Mouse (Mus musculus) heart, embryonic 13.5 days (tissue): ENCODE measurements around the gene Tmem258. TPM values are rescaled to one million over a fixed set of nuclear protein-coding genes. Genes with fewer than 3 reads are reported as not detected.

Experiments used
- ATAC-seq: fragments of 200-750 bp; cut with Nextera tagmentation; 2 replicates; pipeline ENCODE4 v1.8.0; 2017; ENCODE audit warnings: moderate TSS enrichment; ENCODE audit not compliant: insufficient number of reproducible peaks, low FRiP score, low TSS enrichment; ENCODE audit errors: extremely low read depth
- H3K27ac ChIP-seq: fragments of 300-500 bp; sonication (generic); replicated peaks from 2 replicates; pipeline ENCODE4 v1.5.1; 2015; ENCODE audit warnings: moderate library complexity, mild to moderate bottlenecking, inconsistent platforms
- H3K27me3 ChIP-seq: fragments of 300-500 bp; sonication (generic); replicated peaks from 2 replicates; pipeline ENCODE4 v1.6.1; 2015; ENCODE audit warnings: mild to moderate bottlenecking, inconsistent platforms
- H3K36me3 ChIP-seq: fragments of 300-500 bp; sonication (generic); 2 replicates; pipeline ENCODE4 v1.6.1; 2015; ENCODE audit warnings: mild to moderate bottlenecking, inconsistent platforms
- H3K4me1 ChIP-seq: fragments of 300-500 bp; sonication (generic); 2 replicates; pipeline ENCODE4 v1.6.1; 2015; ENCODE audit warnings: inconsistent platforms
- H3K4me2 ChIP-seq: fragments of 300-500 bp; sonication (generic); 2 replicates; pipeline ENCODE4 v1.6.1; 2015; ENCODE audit warnings: inconsistent platforms, mild to moderate bottlenecking, moderate library complexity
- H3K4me3 ChIP-seq: fragments of 300-500 bp; sonication (generic); 2 replicates; pipeline ENCODE4 v1.5.1; 2015; ENCODE audit warnings: moderate library complexity, mild to moderate bottlenecking, inconsistent platforms
- H3K9ac ChIP-seq: fragments of 300-500 bp; sonication (generic); 2 replicates; pipeline ENCODE4 v1.6.1; 2015; ENCODE audit warnings: inconsistent platforms, mild to moderate bottlenecking, moderate library complexity
- H3K9me3 ChIP-seq: fragments of 300-500 bp; sonication (generic); 2 replicates; pipeline ENCODE4 v1.6.1; 2016; ENCODE audit warnings: inconsistent platforms
- WGBS: fragments of 180-500 bp; shearing (Covaris S2); methylation state at CpG from one replicate; pipeline ENCODE4 v1.1.7; 2015; ENCODE audit warnings: mixed read lengths; 5-methylcytosine and 5-hydroxymethylcytosine counted together
- polyA plus RNA-seq: library from polyadenylated mRNA; unstranded; fragments of >200 nt; fragmentation: Nextera tagmentation; extraction: Ambion mirVana; gene quantifications from 2 replicates; pipeline ENCODE4 v1.2.1, GENCODE M21; 2015

The Tmem258 gene
- polyA plus RNA-seq, 1 experiment from 2014 or later = 399 TPM

GRCm38 (mm10) chr19:10186569-10186968 lies 17.2 kb upstream of the Tmem258 start:
- Histone ChIP-seq H3K4me2 (0 out of 2 replicates have a peak overlapping the region, but pooled peaks have one; percentile 5), H3K9ac (no peak overlapping the region), H3K36me3 (peaks cover 68% of the 10 kb centered on the region), H3K27me3 (no peaks in the 10 kb centered on the region), H3K4me1 (peaks cover 28% of the 10 kb centered on the region), H3K27ac (no peak overlapping the region), H3K9me3 (no peaks in the 10 kb centered on the region), H3K4me3 (no peak overlapping the region)
- no peak for ATAC-seq
- WGBS = 90% methylated on average over 8 of the region's 8 CpGs

GRCm38 (mm10) chr19:10188281-10188811 lies 15.5 kb upstream of the Tmem258 start:
- Histone ChIP-seq H3K27me3 (no peaks in the 10 kb centered on the region), H3K36me3 (peaks cover 86% of the 10 kb centered on the region), H3K4me3 (no peak overlapping the region), H3K4me1 (peaks cover 24% of the 10 kb centered on the region), H3K9ac (no peak overlapping the region), H3K4me2 (no peak overlapping the region), H3K27ac (no peak overlapping the region), H3K9me3 (no peaks in the 10 kb centered on the region)
- WGBS = 83% methylated on average over 10 of the region's 10 CpGs
- ATAC-seq = no peak

GRCm38 (mm10) chr19:10189022-10189421 lies 14.8 kb upstream of the Tmem258 start:
- Histone ChIP-seq H3K27ac (no peak overlapping the region), H3K4me3 (no peak overlapping the region), H3K4me1 (peaks cover 19% of the 10 kb centered on the region), H3K27me3 (no peaks in the 10 kb centered on the region), H3K9ac (no peak overlapping the region), H3K9me3 (no peaks in the 10 kb centered on the region), H3K36me3 (peaks cover 92% of the 10 kb centered on the region), H3K4me2 (no peak overlapping the region)
- 92% methylated on average over 6 of the region's 6 CpGs for WGBS
- ATAC-seq = no peak

DNA sequence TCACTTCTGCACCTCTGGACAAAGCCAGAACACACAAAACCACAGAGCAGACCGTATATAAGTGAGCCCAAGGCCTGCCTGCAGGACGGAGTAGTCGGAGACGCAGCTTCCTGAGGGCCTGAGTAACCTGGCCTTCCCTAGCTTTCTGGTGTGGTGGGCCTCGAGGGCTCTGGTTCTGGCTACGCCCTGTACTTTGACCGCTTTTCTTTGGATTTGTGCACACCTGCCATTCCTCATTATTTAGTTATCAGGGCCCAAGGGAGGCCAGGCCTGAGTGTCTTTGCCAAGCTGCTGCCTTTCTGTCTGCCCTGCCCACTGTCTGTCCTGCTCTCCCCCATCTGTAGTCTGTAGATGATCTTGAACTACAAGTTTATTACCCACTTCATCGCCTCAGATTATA lies 13.9 kb upstream of the Tmem258 start:
- H3K4me3 ChIP-seq = no peak overlapping the region

DNA sequence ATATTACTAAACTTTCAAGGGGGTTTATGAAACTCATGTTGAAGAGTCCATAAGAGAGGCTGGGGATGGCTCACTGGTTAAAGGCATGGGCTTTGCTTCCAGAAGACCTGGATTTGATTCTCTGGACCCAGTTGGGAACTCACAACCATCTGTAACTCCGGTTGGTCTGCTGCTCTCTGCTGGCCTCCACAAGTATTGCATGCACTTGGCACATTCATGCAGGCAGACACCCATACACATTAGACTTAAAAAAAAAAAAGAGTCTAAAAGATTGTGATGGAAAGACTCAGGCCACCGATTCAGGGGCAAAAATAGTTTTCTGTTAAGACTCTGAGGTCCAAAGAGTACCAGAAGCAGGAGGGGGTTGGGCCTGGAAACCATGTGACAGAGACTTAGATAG lies 13.0 kb upstream of the Tmem258 start:
- Histone ChIP-seq H3K27ac (no peak overlapping the region), H3K9ac (no peak overlapping the region), H3K4me3 (no peak overlapping the region), H3K4me2 (no peak overlapping the region), H3K36me3 (peaks cover 100% of the 10 kb centered on the region), H3K27me3 (no peaks in the 10 kb centered on the region), H3K9me3 (no peaks in the 10 kb centered on the region), H3K4me1 (peaks cover 5% of the 10 kb centered on the region)
- WGBS = 30% methylated on average over 2 of the region's 2 CpGs
- no peak for ATAC-seq

More for the DNA sequence above, 13.9 kb upstream of the Tmem258 start:
- Histone ChIP-seq H3K27ac (no peak overlapping the region), H3K9me3 (no peaks in the 10 kb centered on the region), H3K36me3 (peaks cover 100% of the 10 kb centered on the region), H3K27me3 (no peaks in the 10 kb centered on the region), H3K4me2 (no peak overlapping the region), H3K9ac (no peak overlapping the region), H3K4me1 (peaks cover 10% of the 10 kb centered on the region)
- ATAC-seq = no peak
- 94% methylated on average over 8 of the region's 8 CpGs for WGBS

GRCm38 (mm10) chr19:10191326-10191725 lies 12.5 kb upstream of the Tmem258 start:
- H3K4me2 ChIP-seq = no peak overlapping the region
- WGBS = 45% methylated on average over 7 of the region's 7 CpGs

DNA sequence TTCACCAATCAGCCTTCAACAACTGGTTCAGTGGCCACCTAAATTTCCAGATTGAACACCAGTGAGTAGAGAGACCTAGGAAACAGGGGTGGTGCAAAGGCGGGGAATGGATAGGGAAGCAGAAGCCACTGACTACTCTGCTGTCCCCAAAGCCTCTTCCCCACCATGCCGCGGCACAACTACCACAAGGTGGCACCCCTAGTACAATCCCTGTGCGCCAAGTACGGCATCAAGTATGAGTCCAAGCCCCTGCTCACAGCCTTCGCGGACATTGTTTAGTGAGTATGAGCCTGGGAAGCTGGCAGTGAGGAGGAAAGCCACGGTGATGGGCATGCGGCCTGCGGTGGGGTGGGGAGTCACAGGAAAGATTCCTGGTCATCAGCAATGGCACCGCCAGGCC lies 9.5 kb upstream of the Tmem258 start:
- peaks cover 84% of the 10 kb centered on the region for H3K36me3 ChIP-seq
- no peak overlapping the region for H3K4me2 ChIP-seq
- peaks cover 9% of the 10 kb centered on the region for H3K4me1 ChIP-seq
- 81% methylated on average over 11 of the region's 11 CpGs for WGBS
- H3K27me3 ChIP-seq = no peaks in the 10 kb centered on the region
- no peak for ATAC-seq
- no peak overlapping the region for H3K9ac ChIP-seq
- no peaks in the 10 kb centered on the region for H3K9me3 ChIP-seq
- H3K27ac ChIP-seq = no peak overlapping the region
- no peak overlapping the region for H3K4me3 ChIP-seq

More at GRCm38 (mm10) chr19:10191326-10191725, 12.5 kb upstream of the Tmem258 start:
- Histone ChIP-seq H3K36me3 (peaks cover 100% of the 10 kb centered on the region), H3K4me1 (peaks cover 5% of the 10 kb centered on the region), H3K27ac (no peak overlapping the region), H3K27me3 (no peaks in the 10 kb centered on the region), H3K4me3 (no peak overlapping the region), H3K9ac (no peak overlapping the region), H3K9me3 (no peaks in the 10 kb centered on the region)
- no peak for ATAC-seq

DNA sequence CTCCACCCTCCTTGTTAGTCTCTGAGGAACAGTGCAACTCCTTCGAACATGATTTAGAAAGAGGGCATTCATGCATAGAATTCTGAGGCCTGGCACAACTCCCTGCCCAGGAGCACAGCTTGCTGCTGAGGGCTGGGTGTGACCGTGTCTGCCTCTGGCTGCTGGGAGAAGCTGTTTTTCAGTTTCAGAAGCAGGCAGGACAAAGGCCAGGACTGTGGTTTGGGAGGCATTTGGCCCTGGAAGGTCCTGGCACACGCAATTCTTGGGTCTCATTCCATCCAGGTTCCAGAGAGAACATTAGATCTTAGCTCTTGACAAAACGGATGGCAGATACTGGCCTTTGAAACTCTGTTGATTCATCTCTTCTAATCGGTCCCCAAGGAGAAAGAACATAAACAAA lies 8.6 kb upstream of the Tmem258 start:
- WGBS = 79% methylated on average over 5 of the region's 5 CpGs

GRCm38 (mm10) chr19:10197130-10197529 lies 6.7 kb upstream of the Tmem258 start:
- no peak for ATAC-seq
- no peak overlapping the region for H3K9ac ChIP-seq
- no peak overlapping the region for H3K4me3 ChIP-seq
- H3K4me2 ChIP-seq = no peak overlapping the region
- H3K4me1 ChIP-seq = peaks cover 4% of the 10 kb centered on the region; the same call in 1 of the 2 replicates
- peaks cover 79% of the 10 kb centered on the region for H3K36me3 ChIP-seq
- H3K27ac ChIP-seq = no peak overlapping the region
- no peaks in the 10 kb centered on the region for H3K9me3 ChIP-seq
- 85% methylated on average over 4 of the region's 4 CpGs for WGBS
- H3K27me3 ChIP-seq = no peaks in the 10 kb centered on the region

More for the DNA sequence above, 8.6 kb upstream of the Tmem258 start:
- no peak overlapping the region for H3K9ac ChIP-seq
- no peaks in the 10 kb centered on the region for H3K9me3 ChIP-seq
- no peak overlapping the region for H3K4me3 ChIP-seq
- H3K27me3 ChIP-seq = no peaks in the 10 kb centered on the region
- H3K27ac ChIP-seq = no peak overlapping the region
- peaks cover 9% of the 10 kb centered on the region for H3K4me1 ChIP-seq
- ATAC-seq = no peak
- no peak overlapping the region for H3K4me2 ChIP-seq
- peaks cover 84% of the 10 kb centered on the region for H3K36me3 ChIP-seq

DNA sequence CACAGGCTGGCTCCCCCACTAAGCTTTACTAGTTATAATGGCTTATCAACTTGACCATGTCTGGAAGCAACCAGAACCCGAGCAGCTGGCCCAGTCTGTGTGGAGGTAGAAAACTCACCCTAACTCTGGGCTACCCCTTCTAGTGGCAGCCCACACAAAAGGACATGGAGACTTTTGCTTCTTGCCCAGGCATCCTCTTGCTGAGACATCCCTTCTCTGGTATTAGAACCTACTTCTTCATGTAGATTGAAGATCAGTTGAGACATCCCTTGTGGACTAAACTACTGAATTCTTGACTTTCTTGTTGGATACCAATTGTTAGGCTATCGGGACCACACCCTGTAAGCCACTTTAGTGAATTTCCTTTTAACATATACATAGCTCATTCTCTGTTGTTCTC lies 5.5 kb upstream of the Tmem258 start:
- Histone ChIP-seq H3K4me3 (no peak overlapping the region), H3K4me2 (no peak overlapping the region), H3K4me1 (peaks cover 12% of the 10 kb centered on the region), H3K27me3 (no peaks in the 10 kb centered on the region), H3K9me3 (no peaks in the 10 kb centered on the region), H3K9ac (no peak overlapping the region), H3K36me3 (peaks cover 67% of the 10 kb centered on the region), H3K27ac (no peak overlapping the region)
- WGBS = 66% methylated on average over 2 of the region's 2 CpGs
- ATAC-seq = no peak

GRCm38 (mm10) chr19:10198723-10199122 lies 5.1 kb upstream of the Tmem258 start:
- ATAC-seq = no peak
- H3K4me2 ChIP-seq = no peak overlapping the region
- no peak overlapping the region for H3K27ac ChIP-seq
- peaks cover 13% of the 10 kb centered on the region for H3K4me1 ChIP-seq
- 28% methylated on average over 3 of the region's 3 CpGs for WGBS
- H3K9me3 ChIP-seq = no peaks in the 10 kb centered on the region
- H3K27me3 ChIP-seq = no peaks in the 10 kb centered on the region
- H3K4me3 ChIP-seq = no peak overlapping the region
- peaks cover 63% of the 10 kb centered on the region for H3K36me3 ChIP-seq
- no peak overlapping the region for H3K9ac ChIP-seq

DNA sequence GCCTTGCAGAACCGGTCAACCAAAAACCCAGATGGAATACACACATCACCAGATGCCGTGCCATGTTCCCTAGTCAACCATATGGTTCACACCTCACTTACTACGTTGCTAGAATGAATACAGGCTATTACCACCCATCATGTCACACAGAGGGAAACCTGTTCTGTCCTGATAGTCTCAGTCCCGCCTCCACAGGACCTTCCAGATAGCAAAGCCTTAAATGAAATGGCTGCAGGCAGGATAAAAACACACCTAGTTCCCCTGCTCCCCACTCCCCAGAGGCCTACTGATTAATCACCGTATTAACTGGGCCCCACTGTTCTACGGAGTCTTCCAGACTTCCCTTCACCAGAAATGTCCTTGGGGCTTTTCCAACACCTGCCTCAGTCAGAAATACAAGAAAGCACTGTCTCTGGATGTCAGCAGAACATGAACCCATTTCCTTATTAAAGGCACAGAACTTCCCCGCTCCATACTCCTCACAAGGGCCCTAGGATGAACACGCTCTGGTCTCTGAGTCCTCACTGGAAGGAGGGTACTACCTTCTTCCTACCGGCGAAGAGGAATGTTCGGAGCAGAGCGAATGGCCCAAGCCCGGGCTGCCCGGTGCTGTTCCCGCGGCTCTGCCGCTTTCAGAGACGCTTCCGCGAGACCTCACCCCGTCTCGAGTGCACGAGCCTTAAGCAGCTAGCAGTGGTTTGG lies 517 bp upstream of the Tmem258 start:
- 2% methylated on average over 23 of the region's 23 CpGs for WGBS
- no peaks in the 10 kb centered on the region for H3K27me3 ChIP-seq
- peaks cover 52% of the 10 kb centered on the region for H3K36me3 ChIP-seq
- peaks cover 22% of the 10 kb centered on the region for H3K4me1 ChIP-seq
- H3K9me3 ChIP-seq = no peaks in the 10 kb centered on the region
- H3K27ac ChIP-seq = peak overlapping the region; percentile 90
- H3K9ac ChIP-seq = peak overlapping the region; percentile 95
- H3K4me2 ChIP-seq = peak overlapping the region; percentile 91
- ATAC-seq = peak; percentile 19; the same call in 1 of the 2 replicates
- H3K4me3 ChIP-seq = peak overlapping the region; percentile 95
